Mouse (Mus musculus) MEL-GATA-1-ER (cell line): ENCODE data around the gene Gata2.
"Not testable (repeated sequence)": the region's sequence is repeated elsewhere in the genome, so short reads cannot be mapped to it uniquely, and the experiment has no call there.

Experiments
- DNase-seq: peaks from one replicate; pipeline ENCODE4 v3.0.0-alpha.2; 2012; ENCODE audit warnings: low read depth; ENCODE audit errors: extremely low read depth

The Gata2 gene

DNA sequence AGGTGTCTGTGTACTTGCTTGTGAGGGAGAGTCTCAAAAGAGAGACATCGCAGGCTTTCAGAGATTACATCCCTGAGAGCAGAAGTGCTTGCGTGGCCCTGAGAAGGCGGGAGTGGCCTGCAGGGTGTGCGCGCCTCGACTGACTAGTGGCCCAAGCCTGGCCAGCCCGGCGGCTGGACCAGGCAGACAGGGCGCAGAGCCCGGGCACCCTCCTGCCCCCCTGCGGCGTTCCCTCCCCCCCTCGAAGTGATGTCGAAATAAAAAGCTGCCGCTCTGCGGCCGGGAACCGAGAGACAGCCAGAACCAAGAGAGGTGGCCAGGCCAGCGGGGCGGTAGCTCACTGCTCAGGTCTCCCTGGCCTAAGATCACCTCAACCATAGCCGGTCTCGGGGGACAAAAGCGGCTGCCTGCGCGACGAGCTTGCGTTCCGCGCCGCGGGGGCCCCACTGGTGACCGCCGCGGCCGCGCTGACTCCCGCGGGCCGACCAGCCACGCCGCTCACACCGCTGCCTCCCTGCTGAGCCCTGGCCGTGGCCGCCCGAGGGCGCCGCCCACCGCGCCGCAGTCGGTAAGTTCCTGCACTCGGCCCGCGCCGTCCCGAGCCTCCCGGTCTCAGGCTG is at the start of gene Gata2:
TSS of gene Gata2 (plus strand) at position 459 of the 620 bp plus-strand sequence.
- no peak for DNase-seq

DNA sequence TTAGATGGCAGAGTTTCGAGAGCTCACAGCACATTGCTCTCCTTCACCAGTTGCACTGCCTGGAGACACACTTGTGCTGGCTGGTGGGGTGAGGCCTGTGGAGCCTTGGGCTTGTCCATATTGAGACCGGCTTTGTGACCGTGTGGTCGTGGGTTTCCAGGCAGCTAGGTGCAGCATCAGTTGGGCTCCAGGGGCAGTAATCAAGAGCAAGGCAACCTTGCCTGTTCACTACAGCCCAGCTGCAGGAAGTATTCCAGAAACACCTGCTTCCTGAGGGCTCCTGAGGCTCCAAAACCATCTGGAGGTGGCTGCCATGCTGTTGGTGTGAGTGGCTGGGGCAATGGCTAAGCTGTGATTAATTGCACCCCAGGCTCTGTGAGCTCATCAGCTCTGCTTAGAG is 47.9 kb upstream of the Gata2 start:
- no peak for DNase-seq

DNA sequence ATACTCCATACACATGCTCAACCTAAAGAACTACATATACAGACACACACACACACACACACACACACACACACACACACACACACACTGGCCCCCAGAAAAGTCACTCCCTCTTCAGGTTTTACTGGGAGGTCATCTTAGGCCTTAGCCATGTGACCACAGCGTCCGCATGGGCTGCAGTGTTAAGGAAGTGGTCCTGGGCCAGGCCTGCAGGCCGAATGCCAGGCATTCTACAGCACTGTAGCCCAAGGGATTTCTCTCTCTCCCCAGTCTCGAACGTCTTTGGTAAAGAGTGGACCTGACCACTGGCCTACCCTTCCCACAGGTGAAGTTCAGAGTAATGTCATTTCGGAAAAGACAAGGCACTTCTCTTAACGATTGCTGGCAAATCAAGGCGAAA is 47.1 kb upstream of the Gata2 start:
- DNase-seq: no peak

DNA sequence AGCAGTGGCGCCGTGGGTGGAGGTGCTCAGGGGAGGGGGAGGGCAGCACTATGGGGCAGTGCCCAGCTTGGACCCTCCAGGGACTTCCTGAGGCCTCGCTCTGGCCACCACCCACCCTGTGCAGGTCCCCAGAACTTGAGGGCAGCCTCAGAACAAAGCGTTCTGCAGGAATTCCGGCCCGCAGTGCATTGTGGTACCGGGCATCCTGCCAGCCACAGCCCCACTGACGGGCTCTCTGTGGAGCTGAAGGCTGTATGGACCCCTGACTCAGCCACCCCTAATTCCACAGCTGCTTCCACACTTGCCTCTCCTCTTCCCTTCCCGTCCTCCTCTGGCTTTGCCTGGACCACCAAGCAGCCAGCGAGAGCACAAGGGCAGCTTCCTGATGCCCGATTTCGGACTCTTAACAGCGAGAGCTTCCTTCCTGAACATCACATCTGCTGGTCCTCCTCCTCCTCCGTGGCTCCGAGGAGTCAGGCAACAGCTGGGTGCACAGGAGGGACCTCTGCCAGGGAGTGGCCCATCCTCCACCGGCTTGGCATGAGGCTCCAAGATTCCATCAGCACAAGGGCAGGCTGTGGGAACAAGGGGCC is 46.2 kb upstream of the Gata2 start:
- no peak for DNase-seq

DNA sequence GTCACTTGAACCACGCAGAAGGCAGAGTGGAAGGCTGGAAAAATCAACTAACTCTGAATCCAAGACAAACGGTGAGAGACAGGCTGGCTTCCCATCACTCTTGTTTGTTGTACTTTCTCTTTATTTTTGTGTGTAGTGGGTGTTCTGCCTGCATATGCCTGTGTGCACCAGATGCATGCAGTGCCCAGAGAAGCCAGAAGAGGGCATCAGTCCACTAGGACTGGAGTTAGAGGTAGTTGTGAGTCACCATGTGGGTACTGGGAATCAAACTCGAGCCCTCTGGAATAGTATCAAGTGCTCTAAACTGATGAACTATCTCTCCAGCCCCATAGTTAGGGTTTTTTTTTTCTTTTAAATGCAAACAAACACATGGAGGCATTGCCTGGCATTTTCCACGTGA is 42.4 kb upstream of the Gata2 start:
- no peak for DNase-seq

DNA sequence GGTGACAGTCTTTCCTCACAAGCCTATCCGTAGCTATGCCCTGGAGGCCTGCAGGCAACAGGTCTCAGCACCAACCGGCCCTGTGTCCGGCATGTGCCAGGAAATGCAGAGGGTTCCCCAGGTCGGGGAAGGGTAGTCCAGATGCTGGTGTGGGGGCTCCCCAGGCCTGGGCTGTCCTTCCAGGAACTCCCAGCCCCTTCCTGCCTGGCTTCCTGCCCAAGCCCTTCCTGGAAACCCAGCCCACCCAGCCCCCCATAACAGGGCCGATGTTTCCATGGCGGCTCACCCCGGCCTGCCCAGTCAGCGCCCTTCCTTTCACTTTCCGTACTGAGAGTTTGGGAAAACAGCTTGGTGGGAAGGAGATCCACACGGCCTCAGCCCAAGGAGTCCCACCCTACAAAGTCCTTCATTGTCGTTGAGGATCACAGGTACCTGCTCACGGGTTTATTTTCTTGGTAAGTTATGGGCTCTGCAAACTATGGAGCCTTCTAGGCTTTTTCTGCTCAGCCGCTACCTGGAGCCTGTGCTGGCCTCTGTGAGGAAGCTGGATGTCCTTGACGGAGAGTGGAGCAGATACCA is 41.5 kb upstream of the Gata2 start:
- DNase-seq: no peak

DNA sequence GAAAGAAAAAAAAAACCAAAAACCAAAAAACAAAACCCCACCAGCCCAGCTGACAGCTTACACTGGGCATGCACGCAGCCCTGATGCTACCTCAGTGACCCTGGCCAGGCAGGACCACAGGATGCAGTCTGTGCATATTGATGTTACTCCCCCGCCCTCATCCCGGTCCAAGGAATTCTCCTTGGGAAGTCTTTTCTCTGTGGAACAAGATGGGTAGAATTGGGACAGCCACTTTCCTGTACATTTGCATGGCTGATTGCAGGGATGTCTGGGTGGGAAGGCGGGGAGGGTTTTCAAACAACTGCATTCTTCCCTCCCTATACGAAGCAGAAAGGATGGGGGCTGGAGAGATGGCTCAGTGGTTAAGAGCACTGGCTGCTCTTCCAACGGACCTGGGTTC is 40.7 kb upstream of the Gata2 start:
- no peak for DNase-seq

DNA sequence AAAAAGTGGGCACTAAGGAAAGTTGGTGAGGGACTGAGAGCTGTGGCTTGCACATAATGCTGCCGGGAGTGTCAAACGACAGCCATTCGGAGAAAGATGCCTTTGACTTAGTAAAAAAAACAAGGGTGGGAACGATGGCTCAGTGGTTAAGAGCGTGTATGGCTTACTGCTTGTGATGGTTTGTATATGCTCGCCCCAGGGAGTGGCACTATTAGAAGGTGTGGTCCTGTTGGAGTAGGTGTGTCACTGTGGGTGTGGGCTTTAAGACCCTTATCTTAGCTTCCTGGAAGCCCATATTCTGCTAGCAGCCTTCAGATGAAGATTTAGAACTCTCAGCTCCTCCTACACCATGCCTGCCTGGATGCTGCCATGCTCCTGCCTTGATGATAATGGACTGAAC is 38.1 kb upstream of the Gata2 start:
- DNase-seq: not testable (repeated sequence)

DNA sequence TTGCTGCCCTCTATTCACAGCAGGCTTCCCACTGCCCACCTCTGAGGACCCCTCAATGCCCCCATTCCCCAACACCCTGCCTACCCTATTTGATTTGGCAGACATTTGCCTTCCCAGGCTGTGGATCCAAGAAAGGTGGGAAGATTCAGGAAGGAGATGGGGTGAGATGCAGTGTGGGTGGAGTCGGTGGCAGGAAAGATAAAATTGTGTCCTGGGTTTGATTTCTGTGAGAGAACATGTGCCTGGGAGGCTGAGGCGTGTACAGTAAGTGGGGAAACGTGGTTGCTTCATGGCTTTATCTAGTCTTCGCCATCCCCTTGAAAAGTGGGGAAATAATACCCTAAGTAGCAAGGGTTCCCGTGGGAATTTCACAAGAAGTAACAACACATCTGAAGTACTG is 34.9 kb upstream of the Gata2 start:
- no peak for DNase-seq

DNA sequence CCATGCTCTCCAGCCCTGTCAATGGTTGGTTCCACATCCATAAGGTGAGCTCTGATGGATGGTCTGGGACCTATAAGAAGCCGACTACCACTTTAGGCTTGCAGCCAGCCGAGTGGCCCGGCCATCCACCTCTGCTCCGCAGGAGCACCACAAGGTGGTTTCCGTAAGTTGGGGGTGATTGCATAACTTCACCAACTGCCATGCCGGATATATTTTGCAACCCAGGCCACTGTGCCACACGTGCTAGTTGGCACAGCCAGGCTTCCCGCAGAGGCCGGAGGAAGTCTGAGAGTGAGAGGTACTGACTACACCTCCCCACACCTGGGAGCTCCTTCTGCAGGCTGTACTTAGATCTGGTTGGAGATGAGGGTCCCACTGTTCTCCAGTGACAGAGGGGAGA is 27.6 kb upstream of the Gata2 start:
- no peak for DNase-seq

DNA sequence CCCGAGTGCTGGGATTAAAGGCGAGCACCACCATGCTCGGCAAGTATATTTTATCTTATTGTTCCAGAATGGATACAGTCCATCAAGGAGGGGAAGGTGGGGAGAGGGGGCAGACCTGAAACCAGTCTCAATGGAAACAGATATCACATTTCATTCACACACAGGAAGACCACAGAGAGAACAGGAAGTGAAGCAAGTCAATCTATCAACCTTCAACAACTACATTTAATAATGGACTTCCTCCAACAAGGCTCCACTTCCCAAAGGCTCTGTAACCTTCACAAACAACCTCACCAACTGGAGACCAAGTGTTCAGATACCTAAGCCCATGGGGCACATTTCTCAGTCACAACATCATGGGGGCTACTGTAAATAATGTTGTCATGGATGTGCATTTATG is 19.5 kb upstream of the Gata2 start:
- no peak for DNase-seq

DNA sequence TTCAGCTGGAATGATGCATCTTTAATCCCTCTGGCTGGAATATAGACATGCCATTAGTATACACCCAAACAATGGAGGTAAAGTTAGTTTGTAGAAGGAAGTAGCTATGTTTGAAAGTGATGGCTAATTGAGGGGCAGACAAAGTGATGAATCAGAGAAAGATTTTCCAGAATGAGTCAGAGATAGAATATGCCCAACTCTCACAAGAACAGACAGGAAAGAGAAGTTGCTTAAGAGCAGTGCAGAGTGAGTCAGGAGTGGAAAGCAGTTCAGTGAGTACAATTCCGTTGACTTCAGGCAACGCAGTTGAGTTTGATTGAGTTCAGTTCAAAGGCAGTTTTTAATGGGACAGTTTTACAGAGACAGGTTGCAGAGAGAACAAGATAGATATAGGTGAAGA is 19.0 kb upstream of the Gata2 start:
- DNase-seq: no peak

DNA sequence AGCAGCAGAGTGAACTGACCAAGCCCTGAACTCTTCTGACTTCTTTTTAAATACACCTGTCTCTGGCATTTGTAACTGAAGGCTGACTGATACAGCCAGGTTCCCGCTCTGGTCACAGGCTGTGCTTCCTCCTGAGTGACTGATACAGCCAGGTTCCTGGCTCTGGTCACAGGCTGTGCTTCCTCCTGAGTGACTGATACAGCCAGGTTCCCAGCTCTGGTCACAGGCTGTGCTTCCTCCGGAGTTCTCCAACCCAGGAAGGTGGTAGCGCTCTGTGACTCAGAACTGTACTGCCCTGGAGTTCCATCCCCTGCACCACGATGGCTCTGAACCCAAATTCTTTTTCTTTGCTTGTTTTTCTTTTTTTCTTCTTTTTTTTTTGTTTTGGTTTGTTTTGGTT is 9.0 kb upstream of the Gata2 start:
- no peak for DNase-seq

DNA sequence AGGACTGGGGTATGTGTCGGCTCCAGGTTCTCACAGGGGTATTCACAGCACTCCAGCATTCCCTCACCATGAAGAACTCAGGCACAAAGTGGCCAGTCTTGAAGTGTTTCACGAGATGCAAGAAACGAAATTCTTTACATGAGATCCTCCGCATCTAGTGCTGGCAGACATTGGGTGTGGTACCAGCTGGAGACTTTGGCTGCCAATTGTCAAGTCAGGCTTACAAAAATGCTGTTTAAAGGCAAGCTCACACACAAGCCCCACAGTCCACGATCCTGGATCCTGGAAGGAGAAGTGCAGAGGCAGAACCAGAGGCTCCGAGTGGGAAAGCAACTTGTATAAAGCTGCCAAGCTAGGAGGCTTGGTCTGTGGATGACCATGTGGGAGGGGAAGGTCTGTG is 5.5 kb upstream of the Gata2 start:
- no peak for DNase-seq

DNA sequence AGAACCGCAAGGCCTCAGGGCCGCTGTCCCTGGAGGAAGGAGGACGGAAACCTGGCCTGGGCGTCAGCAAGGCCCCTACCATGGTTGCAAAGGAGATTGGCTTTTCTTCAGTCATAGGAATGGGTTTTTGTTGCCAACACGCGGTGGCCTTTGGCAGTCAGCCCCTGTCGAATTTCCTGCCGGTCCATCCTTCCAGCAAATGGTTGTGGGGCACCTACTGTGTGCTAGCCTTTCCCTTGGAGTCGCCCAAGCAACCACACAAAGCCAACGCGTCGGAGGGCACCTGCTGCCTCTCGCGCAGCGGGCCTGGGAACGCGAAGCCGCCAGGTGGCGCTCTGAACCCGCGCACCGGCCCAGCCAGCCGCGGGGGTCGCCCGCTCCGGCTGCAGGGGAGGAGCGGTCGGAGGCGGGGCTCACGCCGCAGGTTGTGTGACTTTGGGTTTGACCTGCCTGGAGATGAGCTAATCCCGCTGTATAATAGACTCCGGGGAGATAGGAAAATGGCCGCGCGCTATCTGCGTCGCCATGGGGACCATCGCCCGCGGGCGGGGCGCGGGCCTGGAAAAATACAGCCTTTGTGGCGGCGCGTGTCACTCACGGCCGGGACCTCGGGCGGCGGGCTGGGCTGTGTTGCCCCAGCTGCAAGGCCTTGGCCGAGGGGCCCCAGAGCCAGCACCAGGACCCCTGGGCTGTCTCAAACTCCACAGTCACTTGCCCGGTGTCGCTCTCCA is 4.2 kb upstream of the Gata2 start:
- peak; percentile 89 for DNase-seq

DNA sequence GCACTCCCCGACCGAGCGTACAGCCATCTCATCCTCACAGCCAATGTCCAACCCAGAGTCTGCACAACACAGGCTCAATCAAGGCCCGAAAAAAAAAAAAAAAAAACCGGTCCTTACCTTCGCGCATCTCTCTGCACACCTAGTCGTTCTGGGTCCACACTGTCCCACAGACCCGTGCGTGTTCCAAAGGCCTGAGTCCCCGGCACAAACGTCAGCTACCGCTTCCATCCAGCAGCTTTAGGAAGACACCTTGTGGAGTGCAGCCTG is 3.7 kb upstream of the Gata2 start:
- no peak for DNase-seq

DNA sequence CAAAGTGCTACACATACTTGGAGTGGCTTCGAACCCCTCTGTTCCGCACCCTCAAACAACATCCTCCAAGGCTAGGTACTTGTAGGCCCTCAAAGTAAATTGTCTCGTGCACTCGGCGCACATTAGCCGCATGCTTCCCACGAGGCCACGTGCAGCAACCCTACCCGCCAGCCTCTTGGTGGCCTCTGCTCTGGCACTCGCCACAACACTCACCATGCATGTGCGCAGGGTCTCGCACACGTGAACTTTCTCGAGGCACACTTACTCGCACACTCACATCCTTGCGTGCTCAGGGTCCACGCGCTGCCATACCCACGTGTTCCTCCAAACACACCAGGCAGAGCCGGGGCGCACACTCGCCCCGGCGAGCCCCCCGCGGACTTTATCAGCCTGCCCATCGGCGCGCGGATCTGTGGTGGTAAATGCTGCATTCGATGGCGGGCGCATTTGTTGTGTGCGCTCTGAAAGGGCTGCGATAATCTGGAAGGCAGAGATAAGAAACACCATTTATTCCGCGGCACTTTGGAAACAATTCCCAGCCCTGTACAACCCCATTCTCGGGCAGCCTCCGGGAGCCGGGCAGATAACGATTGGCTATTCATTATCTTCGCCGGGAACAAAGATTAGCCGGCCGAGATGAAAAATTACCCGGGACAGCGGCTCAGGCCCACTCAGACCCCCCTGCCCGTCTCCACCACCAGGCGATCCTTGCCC is 3.2 kb upstream of the Gata2 start:
- no peak for DNase-seq

DNA sequence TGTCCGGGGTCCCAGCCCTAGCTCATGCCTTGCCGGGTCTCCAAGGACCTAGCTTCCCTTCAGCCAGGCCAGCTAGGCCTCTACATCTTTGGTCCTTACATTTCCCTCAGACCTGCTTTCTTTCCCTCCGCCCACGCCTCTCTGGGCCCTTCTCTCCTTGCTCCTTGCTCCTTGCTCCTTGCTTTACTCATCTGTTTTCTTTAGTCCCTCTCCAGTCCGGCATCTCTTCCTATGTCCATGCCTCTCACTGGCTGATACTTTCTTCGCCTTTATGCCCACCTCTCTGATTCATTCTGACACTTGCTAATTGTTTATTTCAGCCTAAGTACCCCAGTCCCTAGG is 2.7 kb upstream of the Gata2 start:
- no peak for DNase-seq

DNA sequence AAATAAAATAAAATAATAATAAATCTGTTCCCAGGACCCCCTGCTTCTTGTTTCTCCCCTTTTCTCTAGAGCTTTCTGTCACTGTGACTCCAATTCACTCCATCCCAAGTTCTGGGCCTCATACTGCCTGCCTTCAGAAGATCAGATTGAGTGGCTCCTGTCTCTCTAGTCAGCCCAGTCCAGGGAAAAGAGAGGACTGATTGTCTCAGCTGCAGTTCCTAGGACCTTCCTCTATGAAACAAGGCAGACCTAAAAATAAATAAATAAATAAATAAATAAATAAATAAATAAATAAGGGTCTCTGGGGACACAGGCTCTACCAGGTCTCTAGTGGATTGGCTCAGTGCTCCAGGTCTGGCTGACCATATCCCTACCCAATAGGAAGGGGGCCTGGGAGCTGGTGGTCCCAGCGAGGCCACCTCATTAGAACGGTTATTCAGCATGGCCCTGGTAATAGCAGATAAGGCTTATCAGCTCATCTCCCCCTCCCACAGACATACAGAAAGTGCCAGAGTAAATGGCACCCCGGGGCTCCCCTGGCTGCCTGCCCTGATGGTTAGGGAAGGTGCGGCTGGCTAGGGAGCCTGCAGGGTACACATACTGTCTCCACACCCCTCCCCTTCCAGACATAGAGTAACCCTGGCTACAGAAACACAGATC is 2.1 kb upstream of the Gata2 start:
- no peak for DNase-seq

DNA sequence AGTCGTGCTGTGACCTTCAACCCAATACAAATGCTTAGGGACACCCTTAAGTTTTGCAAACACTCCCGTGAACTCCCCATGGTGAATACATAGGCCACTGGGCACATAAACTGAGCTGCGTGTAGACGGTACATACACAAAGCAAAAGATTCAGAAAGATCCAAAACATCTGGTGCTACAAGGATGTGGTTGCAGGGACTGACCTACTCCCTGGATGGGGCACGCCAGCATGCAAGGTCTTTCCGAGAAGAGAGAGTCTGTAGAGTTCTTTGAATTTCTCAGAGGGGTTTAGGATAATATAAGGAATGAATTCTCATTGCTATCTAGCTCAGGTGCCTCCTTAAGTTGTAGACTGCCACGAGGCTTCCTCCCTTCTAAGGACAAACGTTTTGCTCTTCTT is 935 bp upstream of the Gata2 start:
- DNase-seq: no peak

DNA sequence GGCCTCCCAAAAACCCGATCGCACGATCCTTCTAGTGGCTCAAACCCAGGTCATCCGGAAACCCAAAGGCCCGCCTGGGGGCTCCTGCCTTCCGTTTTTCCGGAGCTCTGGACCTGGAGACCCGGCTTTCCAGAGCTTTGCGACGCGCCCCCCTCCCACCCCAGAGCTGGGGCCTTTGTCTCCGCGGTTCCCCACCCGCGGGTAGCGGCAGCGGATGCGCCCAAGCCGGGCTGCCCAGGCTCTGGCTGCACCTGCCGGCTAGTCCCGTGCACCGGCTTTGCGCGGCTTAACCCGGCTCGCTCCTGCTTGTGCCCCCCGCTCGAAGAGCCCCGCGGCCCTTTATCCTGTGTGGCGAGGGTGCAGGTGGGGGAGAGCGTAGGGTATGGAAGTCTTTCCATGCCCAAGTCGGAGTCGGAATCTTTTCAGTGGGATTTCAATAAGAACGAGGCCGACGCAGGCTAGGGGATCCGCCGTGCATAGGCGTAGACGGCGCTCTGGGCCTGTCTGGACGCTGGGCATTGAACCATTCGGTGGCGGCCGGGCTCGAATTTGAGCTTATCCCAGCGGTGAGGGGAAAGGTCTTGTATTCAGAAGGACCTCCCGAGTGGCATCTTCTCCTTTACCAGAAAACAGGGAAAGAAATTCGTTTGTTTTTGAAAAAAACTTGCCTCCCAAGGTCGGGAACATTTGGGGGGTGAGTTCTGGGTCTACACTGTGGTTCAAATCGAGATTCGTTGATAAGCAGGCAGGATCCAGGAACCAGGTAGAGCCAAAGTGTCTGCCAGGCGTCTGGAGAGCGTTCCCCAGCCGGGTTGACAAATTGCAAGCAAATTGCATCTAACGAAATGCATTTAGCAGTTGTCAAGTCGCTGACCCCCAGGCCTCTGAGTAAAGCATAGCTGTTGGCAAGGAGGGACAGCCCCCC is 624 bp downstream of the Gata2 start:
- DNase-seq: no peak
